Mouse (Mus musculus): ENCODE results near the gene Gm20604.

The Gm20604 gene

GRCm38 (mm10) chr12:102705216-102705871 lies 53.1 kb downstream of the Gm20604 start:
- DNase-seq = peak; percentile 88 to 89

DNA sequence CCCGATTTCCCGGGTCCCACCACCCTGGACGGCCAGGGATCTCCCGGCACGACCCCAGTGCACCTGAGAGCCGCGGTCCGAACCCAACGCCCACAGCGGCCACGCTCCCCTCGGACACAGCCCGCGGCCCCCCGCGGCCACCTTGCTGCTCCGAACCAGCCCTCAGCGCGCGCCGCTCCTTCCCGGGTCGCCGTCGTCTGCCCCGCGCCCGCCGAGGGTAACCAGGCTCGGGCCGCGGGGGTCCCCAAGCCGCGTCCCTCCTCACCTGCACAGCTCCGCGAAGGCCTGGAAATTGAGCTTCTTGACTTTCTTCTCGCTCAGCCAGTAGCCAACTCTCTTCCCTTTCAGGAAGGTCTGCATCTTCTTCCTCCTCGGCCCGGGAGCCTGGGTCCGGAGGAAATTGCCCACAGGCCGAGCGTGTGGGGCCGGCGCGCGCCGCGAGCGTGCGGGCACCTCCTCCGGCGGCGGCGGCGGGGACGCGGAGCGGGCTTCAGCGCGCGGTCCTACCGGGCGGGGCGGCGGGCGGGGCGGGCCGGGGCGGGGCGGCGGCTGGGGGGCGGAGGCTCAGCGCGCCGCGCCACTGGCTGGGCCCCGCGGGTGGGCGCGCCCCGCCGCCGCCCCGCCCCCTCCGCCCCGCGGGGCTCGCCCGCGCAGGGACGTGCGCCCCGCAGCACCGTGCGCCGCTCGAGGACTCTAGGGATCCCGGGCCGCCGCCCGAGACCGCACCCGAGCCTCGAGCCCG lies 53.8 kb downstream of the Gm20604 start, which contains the start of gene Itpk1:
Itpk1 (minus strand) TSS at position 474 of the 742 bp plus-strand sequence.
- peak; percentile 61 to 63 for DNase-seq

DNA sequence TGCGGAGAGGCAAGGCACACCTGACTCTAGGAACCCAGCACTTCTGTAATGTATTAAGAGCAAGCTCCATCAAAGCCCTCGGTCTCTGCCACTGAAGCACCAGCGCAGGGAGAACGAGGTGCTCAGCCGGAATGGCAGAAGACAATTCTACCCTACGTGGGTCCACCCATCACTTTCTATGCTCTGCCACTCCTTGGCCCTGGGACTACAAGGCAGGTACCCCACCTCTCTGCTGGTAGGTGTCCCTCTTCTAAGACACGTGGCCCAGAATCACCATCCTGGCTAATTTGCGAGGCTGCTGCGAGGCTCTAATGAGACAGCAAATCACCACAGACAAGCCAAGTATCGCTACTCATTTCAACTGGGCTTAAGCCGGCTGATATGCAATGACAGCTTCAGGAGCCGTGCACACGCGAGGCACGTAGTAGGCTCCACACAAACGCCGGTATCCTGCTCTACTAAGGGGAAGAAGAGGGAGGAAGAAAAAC lies 54.5 kb downstream of the Gm20604 start:
- peak in 1 of 2 experiments; percentile 28 for DNase-seq

DNA sequence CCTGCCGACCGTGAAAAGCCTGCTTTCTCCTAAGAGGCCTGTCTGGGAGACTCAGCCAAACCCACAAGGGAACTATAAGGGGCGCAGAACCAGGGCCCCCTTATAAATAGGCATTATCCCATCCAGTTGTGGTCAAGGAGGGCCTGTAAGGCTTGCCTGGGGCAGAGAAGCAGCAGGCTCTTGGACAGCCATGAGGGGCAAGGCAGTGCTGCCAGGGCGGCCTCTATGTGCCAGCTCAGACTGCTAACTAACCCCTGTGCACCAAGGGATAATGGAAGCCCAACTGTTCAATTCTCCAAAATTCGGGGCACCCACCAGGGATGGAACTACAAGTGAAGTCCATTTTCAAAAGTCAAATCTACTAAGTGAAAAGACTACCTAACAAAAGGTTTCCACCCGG lies 55.0 kb downstream of the Gm20604 start:
- DNase-seq = no peak

- DNase-seq = no peak
Measured at GRCm38 (mm10) chr12:102703111-102703412, 55.4 kb downstream of the Gm20604 start.

- DNase-seq = peak; percentile 67 to 78
Measured at GRCm38 (mm10) chr12:102702356-102703110, 55.9 kb downstream of the Gm20604 start.

DNA sequence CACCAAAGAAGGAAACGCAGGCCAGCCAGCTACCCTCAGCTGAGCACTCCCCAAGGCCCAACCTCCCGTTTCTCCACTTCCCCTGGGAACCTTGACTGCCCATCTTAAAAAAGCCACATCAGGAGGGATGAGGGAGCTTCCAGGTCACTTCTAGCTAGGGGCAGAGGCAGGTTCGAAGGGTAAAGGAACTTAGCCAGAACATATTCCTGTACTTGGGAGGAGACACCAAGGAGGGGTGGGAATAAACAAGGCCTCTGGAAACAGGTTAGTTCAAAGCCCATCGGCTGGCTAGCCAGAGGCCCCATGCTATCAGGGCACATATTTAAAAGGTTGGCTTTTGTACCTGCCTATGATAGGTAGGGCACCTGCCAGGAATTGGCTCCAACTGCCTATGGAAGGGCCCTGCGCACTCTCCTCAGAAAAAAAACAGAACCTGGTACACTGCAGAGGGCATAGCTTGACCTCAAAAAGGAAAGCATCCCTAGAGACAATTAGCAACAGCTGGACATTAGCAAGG lies 56.7 kb downstream of the Gm20604 start:
- DNase-seq = no peak

DNA sequence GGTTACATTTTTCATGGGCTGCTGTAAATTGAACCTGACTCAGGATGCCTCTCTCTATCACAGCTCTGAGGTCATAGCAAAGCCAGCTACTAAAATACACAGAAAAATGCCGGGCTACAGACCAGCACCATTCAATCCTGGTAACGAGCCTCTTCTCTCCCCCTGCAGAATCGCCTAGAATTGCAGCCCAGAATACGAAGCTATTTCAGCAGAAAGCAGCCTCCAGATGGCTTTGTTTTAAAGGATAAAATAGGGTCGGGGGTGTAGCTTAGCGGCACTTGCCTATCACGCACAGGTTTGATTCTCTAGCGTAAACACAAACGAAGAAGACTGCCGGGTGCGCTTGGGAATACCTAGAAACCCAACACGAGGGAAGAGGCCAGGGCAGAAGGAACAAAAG lies 58.0 kb downstream of the Gm20604 start:
- DNase-seq = no peak

- DNase-seq = no peak
Measured at GRCm38 (mm10) chr12:102699156-102699555, 59.3 kb downstream of the Gm20604 start.

GRCm38 (mm10) chr12:102698089-102698684 lies 60.3 kb downstream of the Gm20604 start:
- peak; percentile 52 to 65 for DNase-seq

DNA sequence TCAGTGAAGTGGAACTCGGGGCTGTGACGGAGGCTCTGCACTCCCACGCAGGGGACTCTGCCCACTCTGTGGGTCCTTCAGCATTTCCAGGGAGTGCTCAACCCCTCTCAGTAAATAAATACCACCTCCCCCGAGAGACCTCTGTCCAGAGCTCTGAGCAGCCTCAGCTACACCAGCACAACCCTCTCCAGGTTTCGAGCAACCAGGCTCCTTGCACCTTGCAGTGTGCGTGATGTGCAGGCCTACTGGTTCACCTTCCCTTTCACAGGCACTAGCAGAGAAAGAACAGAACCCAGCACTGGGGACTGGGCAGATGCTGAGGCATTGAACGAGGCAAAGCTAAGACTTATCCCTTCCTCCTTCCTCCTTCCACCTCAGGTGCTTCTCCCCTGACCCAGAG lies 61.1 kb downstream of the Gm20604 start:
- no peak for DNase-seq

DNA sequence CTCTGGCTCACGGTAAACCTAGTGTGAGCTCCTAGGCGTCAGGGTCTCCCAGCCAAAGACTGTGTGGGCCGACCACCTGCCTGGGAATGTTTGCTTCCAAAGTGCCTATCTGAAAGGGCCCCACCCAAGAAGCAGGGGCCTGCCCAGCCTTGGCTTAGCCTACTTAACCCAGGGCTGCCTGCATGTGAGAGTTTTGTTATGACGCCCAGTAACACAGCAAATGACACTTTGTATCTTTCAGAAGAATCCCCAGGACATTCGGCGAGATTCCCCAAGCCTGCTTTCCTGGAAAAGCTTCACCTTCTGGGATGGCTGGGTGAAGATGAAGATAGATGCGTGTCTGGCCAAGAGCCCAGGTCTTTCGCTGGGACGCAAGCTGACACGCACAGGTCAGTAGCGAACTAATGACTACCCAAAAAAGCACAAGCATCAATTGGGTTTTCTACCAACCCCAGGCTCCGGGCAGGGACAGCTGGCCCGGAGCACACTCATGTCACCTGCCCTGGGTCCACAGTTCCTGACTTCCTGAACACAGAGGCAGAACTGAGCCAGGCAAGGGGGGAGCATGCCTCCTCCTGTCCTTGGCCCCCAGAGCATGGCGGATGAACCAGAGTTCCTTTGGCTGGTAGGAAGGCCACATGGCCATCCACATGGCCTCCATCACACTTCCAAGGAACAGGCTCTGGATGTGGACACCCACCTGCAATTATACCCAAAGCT lies 61.7 kb downstream of the Gm20604 start:
- no peak for DNase-seq

- peak; percentile 63 to 75 for DNase-seq
Measured at GRCm38 (mm10) chr12:102695369-102696239, 62.9 kb downstream of the Gm20604 start.

DNA sequence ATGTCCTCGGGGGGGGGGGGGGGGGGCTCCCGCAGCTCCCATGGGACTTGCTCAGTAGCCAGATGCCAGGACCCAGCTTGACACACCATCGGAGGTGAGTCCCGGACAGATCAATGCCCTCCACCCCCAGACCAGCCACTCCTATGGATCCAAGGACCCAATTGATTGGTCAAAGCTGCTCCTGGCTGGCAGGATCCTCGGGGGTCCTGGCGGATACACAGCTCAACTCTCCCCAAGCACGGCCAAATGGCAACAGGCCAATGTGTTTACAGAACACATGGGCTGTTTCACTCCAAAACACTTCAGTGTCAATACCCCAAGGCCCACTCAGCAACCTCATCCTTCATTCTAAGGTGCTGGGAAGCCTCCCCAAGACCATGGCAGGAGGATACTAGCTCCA lies 66.7 kb downstream of the Gm20604 start:
- DNase-seq = no peak

Data from thymus, postnatal 36 days (tissue).